Mouse (Mus musculus): ENCODE measurements at regions not wholly inside any gene's neighbourhood (a gene's known extent, or its start where the extent isn't known, plus 50 kb on each side); places are given as distances from the start of the nearest gene placed in this dataset.

GRCm38 (mm10) chr13:48167976-48168375 is 93.1 kb upstream of the Id4 start:
- no peak for TF ChIP-seq CTCF (IDR thresholded peaks at IDR 0.05; ENCODE audit: control insufficient read depth, insufficient read depth, insufficient replicate concordance, low read depth, low read length)
- TF ChIP-seq POLR2A (IDR thresholded peaks at IDR 0.05; ENCODE audit: control insufficient read depth, low read depth, low read length), result no peak
